Mouse (Mus musculus) neural tube, embryonic 14.5 days (tissue): ENCODE data around the gene Micu1. TPM values are rescaled to one million over a fixed set of nuclear protein-coding genes. Genes with fewer than 3 reads are reported as not detected.
A peak's percentile ranks its signal among the peaks of the same experiment; 100 is the strongest.

Experiments used
- ATAC-seq: fragments of 200-750 bp; cut with Nextera tagmentation; 2 replicates; pipeline ENCODE4 v1.8.0; 2017; ENCODE audit warnings: low read depth, mild to moderate bottlenecking, moderate TSS enrichment, moderate library complexity
- H3K27ac ChIP-seq: fragments of 300-500 bp; sonication (generic); 2 replicates; pipeline ENCODE4 v1.5.1; 2014; ENCODE audit warnings: low read depth, mild to moderate bottlenecking, control low read depth, low read length, moderate library complexity, mixed read lengths
- H3K27me3 ChIP-seq: fragments of 300-500 bp; sonication (generic); 2 replicates; pipeline ENCODE4 v1.6.1; 2014; ENCODE audit warnings: low read length; ENCODE audit not compliant: control insufficient read depth, insufficient read depth
- H3K36me3 ChIP-seq: fragments of 300-500 bp; sonication (generic); 2 replicates; pipeline ENCODE4 v1.6.1; 2014; ENCODE audit warnings: low read length, mixed read lengths; ENCODE audit not compliant: control insufficient read depth, insufficient read depth
- H3K4me1 ChIP-seq: fragments of 300-500 bp; sonication (generic); 2 replicates; pipeline ENCODE4 v1.6.1; 2014; ENCODE audit warnings: low read length; ENCODE audit not compliant: control insufficient read depth, insufficient read depth
- H3K4me2 ChIP-seq: fragments of 300-500 bp; sonication (generic); 2 replicates; pipeline ENCODE4 v1.6.1; 2014; ENCODE audit warnings: mild to moderate bottlenecking, low read depth, low read length, control low read depth
- H3K4me3 ChIP-seq: fragments of 300-500 bp; sonication (generic); 2 replicates; pipeline ENCODE4 v1.5.1; 2014; ENCODE audit warnings: low read depth, low read length, control low read depth, mixed read lengths
- H3K9ac ChIP-seq: fragments of 300-500 bp; sonication (generic); replicated peaks from 2 replicates; pipeline ENCODE4 v1.6.1; 2014; ENCODE audit warnings: low read depth, mild to moderate bottlenecking, control low read depth, low read length, mixed read lengths
- H3K9me3 ChIP-seq: fragments of 300-500 bp; sonication (generic); 2 replicates; pipeline ENCODE4 v1.6.1; 2016; ENCODE audit warnings: low read length; ENCODE audit not compliant: control insufficient read depth
- WGBS: fragments of 180-500 bp; shearing (Covaris S2); extraction: QIAGEN DNeasy Blood & Tissue Kit; methylation state at CpG from one replicate; pipeline ENCODE4 v1.1.7; 2014; 5-methylcytosine and 5-hydroxymethylcytosine counted together
- polyA plus RNA-seq: library from polyadenylated mRNA; unstranded; fragments of >200 nt; fragmentation: Nextera tagmentation; extraction: Ambion mirVana; gene quantifications from 2 replicates; pipeline ENCODE4 v1.2.1, GENCODE M21; 2014

The Micu1 gene
- polyA plus RNA-seq, 1 experiment from 2014 or later: 93.9 TPM

DNA sequence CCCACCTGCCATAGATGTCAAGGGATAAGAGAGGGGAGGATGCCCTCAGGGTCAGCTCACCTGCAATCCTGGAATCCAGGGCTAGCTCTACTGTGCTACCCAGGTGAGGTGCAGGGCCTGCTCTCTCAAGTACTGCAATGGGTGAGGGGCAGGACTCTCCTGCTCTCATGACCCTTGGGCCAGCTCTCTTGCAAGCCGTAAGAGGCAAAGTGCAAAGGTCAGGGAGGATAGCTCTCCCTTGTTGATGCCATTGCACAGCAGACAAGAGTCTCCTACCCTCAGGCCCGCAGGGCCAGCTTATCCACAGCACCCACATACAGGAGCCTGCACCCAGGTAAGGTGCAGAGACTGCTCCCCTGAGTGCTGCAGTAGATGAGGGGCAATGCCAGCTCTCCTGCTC, 15.2 kb upstream of the Micu1 start:
- ATAC-seq: no peak
- no peak overlapping the region for H3K27ac ChIP-seq
- H3K27me3 ChIP-seq: no peaks in the 10 kb centered on the region
- H3K4me1 ChIP-seq: no peaks in the 10 kb centered on the region
- H3K9ac ChIP-seq: no peak overlapping the region
- H3K4me2 ChIP-seq: no peak overlapping the region
- no peaks in the 10 kb centered on the region for H3K9me3 ChIP-seq
- H3K36me3 ChIP-seq: no peaks in the 10 kb centered on the region
- H3K4me3 ChIP-seq: no peak overlapping the region
- 93% methylated on average over 2 of the region's 2 CpGs for WGBS

- H3K4me3 ChIP-seq: no peak overlapping the region
- H3K27ac ChIP-seq: no peak overlapping the region
- no peaks in the 10 kb centered on the region for H3K9me3 ChIP-seq
- no peaks in the 10 kb centered on the region for H3K4me1 ChIP-seq
- no peak overlapping the region for H3K9ac ChIP-seq
- no peak overlapping the region for H3K4me2 ChIP-seq
- no peak for ATAC-seq
- WGBS: 54% methylated on average over 6 of the region's 6 CpGs
- no peaks in the 10 kb centered on the region for H3K36me3 ChIP-seq
- H3K27me3 ChIP-seq: no peaks in the 10 kb centered on the region
These were observed 12.4 kb upstream of the Micu1 start for GRCm38 (mm10) chr10:59689836-59690235.

GRCm38 (mm10) chr10:59692441-59692840, 9.8 kb upstream of the Micu1 start:
- 72% methylated on average over 6 of the region's 6 CpGs for WGBS
- no peak for ATAC-seq
- no peak overlapping the region for H3K27ac ChIP-seq

DNA sequence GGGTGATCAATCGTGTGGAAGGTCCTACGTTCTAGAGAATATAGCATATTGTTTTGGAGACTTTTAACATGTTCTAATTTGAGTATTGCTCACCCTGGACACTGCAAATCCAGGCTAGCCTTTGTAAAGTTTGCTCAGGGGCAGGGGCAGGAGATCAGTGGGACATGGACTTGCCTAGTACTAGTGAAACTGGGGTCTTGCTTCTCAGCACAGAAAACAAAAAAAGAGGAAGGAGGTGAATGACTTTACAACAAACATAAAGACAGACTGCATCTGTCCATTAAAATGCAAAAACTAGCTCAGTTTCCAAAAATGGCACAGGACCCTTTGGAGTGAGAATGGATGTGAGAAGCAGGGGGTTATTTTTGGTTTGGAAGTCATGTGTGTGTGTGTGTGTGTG, 8.2 kb upstream of the Micu1 start:
- ATAC-seq: no peak
- no peak overlapping the region for H3K4me2 ChIP-seq
- H3K9me3 ChIP-seq: no peaks in the 10 kb centered on the region
- no peaks in the 10 kb centered on the region for H3K36me3 ChIP-seq
- H3K27me3 ChIP-seq: no peaks in the 10 kb centered on the region
- H3K9ac ChIP-seq: no peak overlapping the region
- no peak overlapping the region for H3K27ac ChIP-seq
- no peaks in the 10 kb centered on the region for H3K4me1 ChIP-seq
- no peak overlapping the region for H3K4me3 ChIP-seq
- WGBS: 84% methylated on average over 2 of the region's 2 CpGs

More at GRCm38 (mm10) chr10:59692441-59692840, 9.8 kb upstream of the Micu1 start:
- no peaks in the 10 kb centered on the region for H3K9me3 ChIP-seq
- no peak overlapping the region for H3K9ac ChIP-seq
- no peaks in the 10 kb centered on the region for H3K36me3 ChIP-seq
- no peaks in the 10 kb centered on the region for H3K27me3 ChIP-seq
- no peaks in the 10 kb centered on the region for H3K4me1 ChIP-seq
- no peak overlapping the region for H3K4me2 ChIP-seq
- H3K4me3 ChIP-seq: no peak overlapping the region

DNA sequence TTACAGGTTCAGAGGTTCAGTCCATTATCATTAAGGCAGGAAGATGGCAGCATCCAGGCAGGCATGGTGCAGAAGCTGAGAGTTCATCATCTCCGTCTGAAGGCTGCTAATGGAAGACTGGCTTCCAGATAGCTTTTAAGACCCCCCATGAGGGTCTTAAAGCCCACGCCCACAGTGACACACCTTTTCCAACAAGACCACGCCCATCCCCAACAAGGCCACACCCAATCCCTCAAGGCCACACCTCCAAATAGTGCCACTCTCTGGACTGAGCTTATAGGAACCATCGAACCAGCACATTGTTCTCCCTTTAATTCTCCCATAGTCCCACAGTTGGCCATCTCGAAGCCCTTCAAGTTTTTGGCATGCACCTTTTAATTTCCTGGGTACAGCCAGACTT, 2.8 kb upstream of the Micu1 start:
- ATAC-seq: no peak

GRCm38 (mm10) chr10:59701805-59702204, 472 bp upstream of the Micu1 start:
- no peak overlapping the region for H3K27ac ChIP-seq
- H3K4me3 ChIP-seq: peak overlapping the region; percentile 74
- no peaks in the 10 kb centered on the region for H3K36me3 ChIP-seq
- peak overlapping the region; percentile 87 for H3K4me2 ChIP-seq
- no peak overlapping the region for H3K9ac ChIP-seq
- ATAC-seq: peak; percentile 18
- H3K27me3 ChIP-seq: no peaks in the 10 kb centered on the region
- 55% methylated on average over 5 of the region's 5 CpGs for WGBS
- H3K9me3 ChIP-seq: no peaks in the 10 kb centered on the region
- peaks cover 8% of the 10 kb centered on the region for H3K4me1 ChIP-seq

More for the DNA sequence above, 2.8 kb upstream of the Micu1 start:
- H3K27ac ChIP-seq: no peak overlapping the region
- no peak overlapping the region for H3K4me3 ChIP-seq
- H3K9me3 ChIP-seq: no peaks in the 10 kb centered on the region
- H3K4me1 ChIP-seq: peaks cover 8% of the 10 kb centered on the region
- no peaks in the 10 kb centered on the region for H3K27me3 ChIP-seq
- WGBS: 91% methylated on average over 5 of the region's 5 CpGs
- H3K4me2 ChIP-seq: no peak overlapping the region
- H3K9ac ChIP-seq: no peak overlapping the region
- H3K36me3 ChIP-seq: no peaks in the 10 kb centered on the region

- Histone ChIP-seq H3K36me3 (no peaks in the 10 kb centered on the region), H3K27ac (peak overlapping the region; percentile 73; the same call in 1 of the 2 replicates), H3K4me2 (peak overlapping the region; percentile 87), H3K4me3 (peak overlapping the region; percentile 74), H3K4me1 (peaks cover 8% of the 10 kb centered on the region), H3K9me3 (no peaks in the 10 kb centered on the region), H3K27me3 (no peaks in the 10 kb centered on the region), H3K9ac (peak overlapping the region; percentile 61)
- WGBS: 13% methylated on average over 15 of the region's 15 CpGs
- peak; percentile 3; the same call in 1 of the 2 replicates for ATAC-seq
These were observed 933 bp downstream of the Micu1 start for GRCm38 (mm10) chr10:59703060-59703760.

DNA sequence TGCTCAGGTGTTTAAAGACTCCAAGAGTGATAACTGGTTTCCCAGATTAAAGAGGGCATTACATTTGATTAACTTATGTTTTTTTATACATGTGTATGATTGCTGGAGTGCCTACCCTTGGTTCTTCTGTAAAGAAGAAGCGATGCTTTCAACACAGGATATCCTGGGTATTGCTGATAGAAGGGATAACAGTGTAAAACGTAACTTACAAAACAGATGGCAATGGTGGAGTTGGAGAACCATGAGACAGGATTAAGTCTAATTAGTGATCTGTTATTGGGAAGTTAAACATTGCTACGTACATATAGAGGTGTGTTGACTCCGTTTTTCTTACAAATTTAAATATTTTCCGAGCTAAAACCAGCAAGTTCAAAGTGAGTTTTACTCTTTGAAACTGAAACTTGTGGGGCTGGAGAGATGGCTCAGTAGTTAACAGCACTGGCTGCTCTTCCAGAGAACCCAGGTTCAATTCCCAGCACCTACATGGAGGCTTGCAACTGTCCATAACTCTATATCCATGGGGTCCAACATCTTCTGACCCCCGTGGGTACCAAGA, 4.8 kb downstream of the Micu1 start:
- Histone ChIP-seq H3K27ac (no peak overlapping the region), H3K9ac (no peak overlapping the region), H3K36me3 (no peaks in the 10 kb centered on the region), H3K4me3 (no peak overlapping the region), H3K27me3 (no peaks in the 10 kb centered on the region), H3K4me2 (no peak overlapping the region), H3K9me3 (no peaks in the 10 kb centered on the region), H3K4me1 (peaks cover 14% of the 10 kb centered on the region)
- 92% methylated on average over 6 of the region's 6 CpGs for WGBS
- no peak for ATAC-seq

- Histone ChIP-seq H3K9me3 (no peaks in the 10 kb centered on the region), H3K4me2 (no peak overlapping the region), H3K9ac (no peak overlapping the region), H3K36me3 (no peaks in the 10 kb centered on the region), H3K4me3 (no peak overlapping the region), H3K4me1 (peaks cover 14% of the 10 kb centered on the region), H3K27ac (no peak overlapping the region), H3K27me3 (no peaks in the 10 kb centered on the region)
- WGBS: 90% methylated on average over 2 of the region's 2 CpGs
- ATAC-seq: no peak
These were observed 5.3 kb downstream of the Micu1 start for GRCm38 (mm10) chr10:59707595-59707994.
